Mouse (Mus musculus) cerebellum, adult 9-11 months (tissue): Measurements from ENCODE around the gene Lbx2.

ENCODE experiments used
- DNase-seq: peaks from one replicate; pipeline ENCODE4 v3.0.0; 2022

The Lbx2 gene

GRCm38 (mm10) chr6:83086121-83087035 lies at the start of gene Lbx2:
Lbx2 (plus strand) TSS chr6:83086367.
- no peak for DNase-seq

- no peak for DNase-seq
Observed at GRCm38 (mm10) chr6:83037188-83037587, 49.0 kb upstream of the Lbx2 start.

GRCm38 (mm10) chr6:83038496-83039012 lies 47.6 kb upstream of the Lbx2 start:
- DNase-seq: peak; percentile 85

GRCm38 (mm10) chr6:83040601-83041000 lies 45.6 kb upstream of the Lbx2 start:
- no peak for DNase-seq

GRCm38 (mm10) chr6:83043561-83043960 lies 42.6 kb upstream of the Lbx2 start:
- no peak for DNase-seq

- no peak for DNase-seq
Observed at GRCm38 (mm10) chr6:83043993-83044392, 42.2 kb upstream of the Lbx2 start.

GRCm38 (mm10) chr6:83044742-83045141 lies 41.4 kb upstream of the Lbx2 start:
- DNase-seq: no peak

- DNase-seq: no peak
Observed at GRCm38 (mm10) chr6:83049367-83049766, 36.8 kb upstream of the Lbx2 start.

- DNase-seq: peak; percentile 43
Observed at GRCm38 (mm10) chr6:83053136-83053960, 32.8 kb upstream of the Lbx2 start.

- DNase-seq: peak; percentile 97
Observed at GRCm38 (mm10) chr6:83054074-83054851, 31.9 kb upstream of the Lbx2 start, which contains the start of gene Aup1. Aup1 (plus strand) TSS chr6:83054521.

GRCm38 (mm10) chr6:83054871-83055431 lies 31.2 kb upstream of the Lbx2 start, which contains the start of gene Htra2:
Htra2 (minus strand) TSS chr6:83055273.
- no peak for DNase-seq

GRCm38 (mm10) chr6:83057790-83058189 lies 28.4 kb upstream of the Lbx2 start, which contains the start of gene Dqx1:
Dqx1 (plus strand) TSS chr6:83057844.
- DNase-seq: peak; percentile 42

GRCm38 (mm10) chr6:83058725-83059124 lies 27.4 kb upstream of the Lbx2 start:
- no peak for DNase-seq

- no peak for DNase-seq
Observed at GRCm38 (mm10) chr6:83065995-83066394, 20.2 kb upstream of the Lbx2 start.

GRCm38 (mm10) chr6:83066441-83066840 lies 19.7 kb upstream of the Lbx2 start:
- no peak for DNase-seq

GRCm38 (mm10) chr6:83068221-83068620 lies 17.9 kb upstream of the Lbx2 start:
- DNase-seq: no peak

- DNase-seq: no peak
Observed at GRCm38 (mm10) chr6:83068706-83069487, 17.3 kb upstream of the Lbx2 start.

GRCm38 (mm10) chr6:83069488-83070246 lies 16.5 kb upstream of the Lbx2 start:
- DNase-seq: no peak

GRCm38 (mm10) chr6:83070247-83070310 lies 16.1 kb upstream of the Lbx2 start, which contains the start of gene Tlx2:
Tlx2 (minus strand) TSS chr6:83070293.
- no peak for DNase-seq

- no peak for DNase-seq
Observed at GRCm38 (mm10) chr6:83070311-83071219, 15.6 kb upstream of the Lbx2 start.
